In the genomic region with DNA sequence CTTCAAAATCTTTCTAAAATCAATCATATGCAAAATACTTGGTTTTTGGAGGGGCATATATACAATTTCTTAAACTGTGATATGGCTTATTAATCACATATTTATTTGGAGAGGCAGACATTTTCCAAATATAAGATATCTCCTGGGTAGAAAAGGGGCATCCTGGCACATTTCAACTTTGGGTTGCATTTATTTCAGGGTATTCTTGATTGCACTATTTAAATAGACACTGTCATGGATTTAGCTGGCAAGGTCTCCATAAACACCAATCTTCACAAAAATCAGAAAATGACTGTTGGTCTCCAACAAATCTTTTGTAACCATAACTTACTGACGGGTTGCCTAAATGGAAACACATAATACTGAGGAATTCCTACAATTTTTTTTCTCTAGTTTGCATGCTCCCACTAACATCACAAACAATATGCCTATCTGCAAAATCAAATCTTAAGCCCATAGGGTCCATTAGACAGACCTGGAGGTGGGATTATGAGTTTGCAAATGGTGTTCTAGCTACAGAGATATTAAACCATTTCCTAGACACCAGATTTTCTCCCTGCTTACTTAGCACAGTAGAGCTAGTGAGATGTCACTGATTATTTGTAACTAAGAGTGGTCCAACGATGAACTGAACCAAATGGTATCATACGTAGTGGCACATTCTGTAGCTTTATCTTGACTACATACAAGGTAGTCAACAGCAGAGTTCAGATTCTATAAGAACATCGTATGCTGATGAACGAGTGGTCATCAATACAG, we compare ENCODE assay signal across 9 mouse cellular contexts. TPM values are rescaled to one million over a fixed set of nuclear protein-coding genes. Genes with fewer than 3 reads are reported as not detected.
DNase-seq lines count a peak whose midpoint lies in the region; ATAC-seq and TF ChIP-seq lines count a peak whose summit lies in the region.
"Had no signal": no experiment of that assay in that cellular context is flagged by ENCODE, and none has a peak within 500 bp of the region (broad histone marks: within the 10 kb centered on the region; RNA-seq: fewer than 3 reads in every experiment).

No protein-coding gene starts in this region.

- H3K4me2 ChIP-seq in heart, postnatal 0 days (ENCODE audit: low read depth, low read length) = no peak overlapping the region
- H3K4me2 ChIP-seq in liver, embryonic 12.5 days = no peak overlapping the region

- no peaks in the 10 kb centered on the region for H3K27me3 ChIP-seq in heart, postnatal 0 days (ENCODE audit: control insufficient read depth, insufficient read depth, low read length)
- no peaks in the 10 kb centered on the region for H3K27me3 ChIP-seq in liver, embryonic 12.5 days (replicated peaks)

- H3K27ac ChIP-seq in heart, postnatal 0 days (ENCODE audit: low read depth) = no peak overlapping the region
- H3K27ac ChIP-seq in liver, embryonic 12.5 days = no peak overlapping the region

- no peak for TF ChIP-seq CTCF in heart, postnatal 0 days (IDR thresholded peaks at IDR 0.05; ENCODE audit: low read depth)

- H3K9me3 ChIP-seq in heart, postnatal 0 days (replicated peaks; ENCODE audit: control insufficient read depth, low read length) = peaks cover 13% of the 10 kb centered on the region
- peaks cover 10% of the 10 kb centered on the region for H3K9me3 ChIP-seq in liver, embryonic 12.5 days (replicated peaks)

- no peak for TF ChIP-seq EP300 in heart, postnatal 0 days (IDR thresholded peaks at IDR 0.05; ENCODE audit: low read depth)

- intact Hi-C loops in heart, postnatal 10 days (cut with DNase I) = no loop called here

- no peak overlapping the region for H3K4me3 ChIP-seq in heart, postnatal 0 days (ENCODE audit: low read depth, low read length)
- H3K4me3 ChIP-seq in liver, embryonic 12.5 days = no peak overlapping the region

- WGBS in heart, postnatal 0 days = 79% methylated on average over 5 of the region's 5 CpGs
- WGBS in liver, embryonic 12.5 days (ENCODE audit: insufficient replicate concordance) = 69% methylated on average over 5 of the region's 5 CpGs

- H3K36me3 ChIP-seq in heart, postnatal 0 days (replicated peaks; ENCODE audit: control insufficient read depth, insufficient read depth, low read length) = peaks cover 9% of the 10 kb centered on the region; the same call in 1 of the 2 replicates
- no peaks in the 10 kb centered on the region for H3K36me3 ChIP-seq in liver, embryonic 12.5 days

- DNase-seq in heart, postnatal 0 days (ENCODE audit: low spot score) = no peak
- DNase-seq in heart, postnatal 10 days = no peak
- DNase-seq in A20 (ENCODE audit: low read depth, low spot score) (peak; percentile 36), adipocyte (ENCODE audit: low spot score) (peak; percentile 59)
- DNase-seq in cerebellum, adult 9-10 months = no peak
- no peak for DNase-seq in spleen, adult 18-20 months
- no peak for DNase-seq in left cerebral cortex, adult 18-20 months (ENCODE audit: low spot score in 2 of 2)
- DNase-seq: kidney, adult 9 months had no signal

- peak; percentile 39; the same call in 1 of the 2 replicates for ATAC-seq in heart, postnatal 0 days (ENCODE audit: insufficient read depth, low read depth)
- peak; percentile 51; the same call in 1 of the 2 replicates for ATAC-seq in liver, embryonic 12.5 days

- no peak overlapping the region for H3K9ac ChIP-seq in heart, postnatal 0 days (replicated peaks; ENCODE audit: low read depth, low read length)
- H3K9ac ChIP-seq in liver, embryonic 12.5 days = no peak overlapping the region

- no peaks in the 10 kb centered on the region for H3K4me1 ChIP-seq in heart, postnatal 0 days (ENCODE audit: control insufficient read depth, insufficient read depth)
- H3K4me1 ChIP-seq in liver, embryonic 12.5 days = no peaks in the 10 kb centered on the region

RNA-seq across cellular contexts. Expression of a gene that starts 20.9 kb away (rescaled TPM):
- 20.2 and 31.0 TPM in 2 replicates for total RNA-seq in heart, postnatal 0 days (2014; rRNA removed; ENCODE audit: low replicate concordance)
- 3.0 and 3.8 TPM in 2 replicates for polyA plus RNA-seq in heart, postnatal 0 days (2015; fragmentation: Nextera tagmentation; extraction: Ambion mirVana)
- 10 to 100 TPM; 14.9 to 15.0 TPM for total RNA-seq in heart, postnatal 10 days (2021)
- polyA plus RNA-seq in liver, embryonic 12.5 days (2016; fragmentation: Nextera tagmentation; extraction: Ambion mirVana) = 1.8 and 2.4 TPM in 2 replicates
- total RNA-seq in left cerebral cortex, adult 18-20 months (2021) = 10 to 100 TPM; 49.1 to 50.6 TPM

RNA-seq across cellular contexts. Expression of a gene that starts 44.8 kb away (rescaled TPM):
- 2.5 TPM in 1 of 2 replicates, not detected in the other for total RNA-seq in heart, postnatal 0 days (2014; rRNA removed; ENCODE audit: low replicate concordance)
- 0.16 TPM in 1 of 2 replicates, not detected in the other for polyA plus RNA-seq in heart, postnatal 0 days (2015; fragmentation: Nextera tagmentation; extraction: Ambion mirVana)
- total RNA-seq in heart, postnatal 10 days (2021) = under 1 TPM in 1 of 2 experiments, not detected in 1; 0.45 TPM
- polyA plus RNA-seq in liver, embryonic 12.5 days (2016; fragmentation: Nextera tagmentation; extraction: Ambion mirVana) = 0.17 and 0.26 TPM in 2 replicates
- total RNA-seq in left cerebral cortex, adult 18-20 months (2021) = not detected

RNA-seq across cellular contexts. Expression of a gene that starts 56.7 kb away (rescaled TPM):
- 16.5 and 34.6 TPM in 2 replicates for total RNA-seq in heart, postnatal 0 days (2014; rRNA removed; ENCODE audit: low replicate concordance)
- polyA plus RNA-seq in heart, postnatal 0 days (2015; fragmentation: Nextera tagmentation; extraction: Ambion mirVana) = 27.5 and 28.6 TPM in 2 replicates
- total RNA-seq in heart, postnatal 10 days (2021) = 10 to 100 TPM; 16.4 to 22.7 TPM
- polyA plus RNA-seq in liver, embryonic 12.5 days (2016; fragmentation: Nextera tagmentation; extraction: Ambion mirVana) = 23.2 and 24.2 TPM in 2 replicates
- 10 to 100 TPM; 26.8 to 30.6 TPM for total RNA-seq in left cerebral cortex, adult 18-20 months (2021)

Comparison
In these comparisons a context has a peak if more than half of its experiments do, and no peak if none do; other contexts are left out.
1. DNase-seq: peak in A20 (single experiment) and adipocyte (single experiment); none in heart, postnatal 0 days (single experiment), heart, postnatal 10 days (0 of 2), cerebellum, adult 9-10 months (single experiment), spleen, adult 18-20 months (0 of 2) and left cerebral cortex, adult 18-20 months (0 of 2).